Mouse (Mus musculus): ENCODE measurements at regions not wholly inside any gene's neighbourhood (a gene's known extent, or its start where the extent isn't known, plus 50 kb on each side); places are given as distances from the start of the nearest gene placed in this dataset.

- TF ChIP-seq CTCF (IDR thresholded peaks at IDR 0.05; ENCODE audit: low read depth) (no peak), EP300 (IDR thresholded peaks at IDR 0.05; ENCODE audit: low read depth) (no peak)
These were observed 84.3 kb upstream of the Acsl1 start for GRCm38 (mm10) chr8:46386553-46386952.

Measured in liver, embryonic 14.5 days (tissue).